Mouse (Mus musculus): ENCODE results near the gene Ppp1r35. TPM values are rescaled to one million over a fixed set of nuclear protein-coding genes. Genes with fewer than 3 reads are reported as not detected.

The Ppp1r35 gene
- total RNA-seq, 1 experiment = 27.6 TPM

GRCm38 (mm10) chr5:137742048-137742447 lies 36.6 kb upstream of the Ppp1r35 start:
- DNase-seq (ENCODE audit: low read depth, low spot score) = no peak
- peak overlapping the region; percentile 45; the same call in 1 of the 2 replicates for H3K9ac ChIP-seq (ENCODE audit: insufficient read depth, low read depth, low read length, poor library complexity, severe bottlenecking)
- H3K4me3 ChIP-seq (ENCODE audit: insufficient read depth in 1 of 2, low read depth in 1 of 2, low read length in 2 of 2, poor library complexity in 1 of 2, severe bottlenecking in 1 of 2) = peak overlapping the region; percentile 90 to 98; a peak in 3 of 4 replicates
- peaks cover 2 to 21% of the 10 kb centered on the region in 2 experiments; a peak in 3 of 4 replicates for H3K4me1 ChIP-seq (ENCODE audit: control insufficient read depth in 2 of 2, insufficient read depth in 2 of 2, low read length in 2 of 2, poor library complexity in 1 of 2)
- TF ChIP-seq CHD2 (IDR thresholded peaks at IDR 0.05; ENCODE audit: low read depth, low read length) (no peak), ZC3H11A (IDR thresholded peaks at IDR 0.05; ENCODE audit: borderline replicate concordance, low read depth, low read length) (no peak), MAFK (IDR thresholded peaks at IDR 0.05; ENCODE audit: insufficient read depth, low read depth, low read length) (no peak), ZNF384 (IDR thresholded peaks at IDR 0.05; ENCODE audit: low read depth, low read length) (no peak), HCFC1 (IDR thresholded peaks at IDR 0.05; ENCODE audit: borderline replicate concordance, insufficient read depth, low read length) (no peak)
- no peak overlapping the region; the same call in 1 of the 2 replicates for H3K27ac ChIP-seq (ENCODE audit: insufficient read depth, low read depth, low read length, poor library complexity, severe bottlenecking)
- H3K9me3 ChIP-seq (ENCODE audit: control insufficient read depth, insufficient read depth, low read depth, low read length) = no peaks in the 10 kb centered on the region
- H3K36me3 ChIP-seq (ENCODE audit: control insufficient read depth, insufficient read depth, low read length, poor library complexity, severe bottlenecking) = peaks cover 3% of the 10 kb centered on the region; the same call in 1 of the 2 replicates
- in situ Hi-C loops (cut with MboI; ENCODE audit: low sequenced_read_pairs in 2 of 2, unreplicated experiment in 2 of 2) = no loop called here

- Histone ChIP-seq H3K4me1 (ENCODE audit: control insufficient read depth in 2 of 2, insufficient read depth in 2 of 2, low read length in 2 of 2, poor library complexity in 1 of 2) (peaks cover 2 to 25% of the 10 kb centered on the region in 2 experiments; a peak in 3 of 4 replicates), H3K4me3 (ENCODE audit: insufficient read depth in 1 of 2, low read depth in 1 of 2, low read length in 2 of 2, poor library complexity in 1 of 2, severe bottlenecking in 1 of 2) (no peak overlapping the region)
Measured at GRCm38 (mm10) chr5:137742836-137743235, 35.8 kb upstream of the Ppp1r35 start.

GRCm38 (mm10) chr5:137744197-137744596 lies 34.5 kb upstream of the Ppp1r35 start:
- DNase-seq (ENCODE audit: low read depth, low spot score) = no peak
- TF ChIP-seq MAFK (IDR thresholded peaks at IDR 0.05; ENCODE audit: insufficient read depth, low read depth, low read length) (no peak), HCFC1 (IDR thresholded peaks at IDR 0.05; ENCODE audit: borderline replicate concordance, insufficient read depth, low read length) (no peak), ZNF384 (IDR thresholded peaks at IDR 0.05; ENCODE audit: low read depth, low read length) (no peak), CHD2 (IDR thresholded peaks at IDR 0.05; ENCODE audit: low read depth, low read length) (no peak), ZC3H11A (IDR thresholded peaks at IDR 0.05; ENCODE audit: borderline replicate concordance, low read depth, low read length) (no peak)
- in situ Hi-C loops (cut with MboI; ENCODE audit: low sequenced_read_pairs in 2 of 2, unreplicated experiment in 2 of 2) = no loop called here
- no peaks in the 10 kb centered on the region for H3K36me3 ChIP-seq (ENCODE audit: control insufficient read depth, insufficient read depth, low read length, poor library complexity, severe bottlenecking)
- no peak overlapping the region for H3K9ac ChIP-seq (ENCODE audit: insufficient read depth, low read depth, low read length, poor library complexity, severe bottlenecking)
- peaks cover 3 to 28% of the 10 kb centered on the region in 2 experiments for H3K4me1 ChIP-seq (ENCODE audit: control insufficient read depth in 2 of 2, insufficient read depth in 2 of 2, low read length in 2 of 2, poor library complexity in 1 of 2)
- no peak overlapping the region for H3K27ac ChIP-seq (ENCODE audit: insufficient read depth, low read depth, low read length, poor library complexity, severe bottlenecking)
- no peaks in the 10 kb centered on the region for H3K9me3 ChIP-seq (ENCODE audit: control insufficient read depth, insufficient read depth, low read depth, low read length)
- H3K4me3 ChIP-seq (ENCODE audit: insufficient read depth in 1 of 2, low read depth in 1 of 2, low read length in 2 of 2, poor library complexity in 1 of 2, severe bottlenecking in 1 of 2) = no peak overlapping the region

More at GRCm38 (mm10) chr5:137742836-137743235, 35.8 kb upstream of the Ppp1r35 start:
- in situ Hi-C loops (cut with MboI; ENCODE audit: low sequenced_read_pairs in 2 of 2, unreplicated experiment in 2 of 2) = no loop called here
- no peak for DNase-seq (ENCODE audit: low read depth, low spot score)
- Histone ChIP-seq H3K9ac (ENCODE audit: insufficient read depth, low read depth, low read length, poor library complexity, severe bottlenecking) (no peak overlapping the region; the same call in 1 of the 2 replicates), H3K36me3 (ENCODE audit: control insufficient read depth, insufficient read depth, low read length, poor library complexity, severe bottlenecking) (no peaks in the 10 kb centered on the region; the same call in 1 of the 2 replicates), H3K27ac (ENCODE audit: insufficient read depth, low read depth, low read length, poor library complexity, severe bottlenecking) (no peak overlapping the region), H3K9me3 (ENCODE audit: control insufficient read depth, insufficient read depth, low read depth, low read length) (no peaks in the 10 kb centered on the region)
- TF ChIP-seq ZNF384 (IDR thresholded peaks at IDR 0.05; ENCODE audit: low read depth, low read length) (no peak), MAFK (IDR thresholded peaks at IDR 0.05; ENCODE audit: insufficient read depth, low read depth, low read length) (no peak), HCFC1 (IDR thresholded peaks at IDR 0.05; ENCODE audit: borderline replicate concordance, insufficient read depth, low read length) (no peak), ZC3H11A (IDR thresholded peaks at IDR 0.05; ENCODE audit: borderline replicate concordance, low read depth, low read length) (no peak), CHD2 (IDR thresholded peaks at IDR 0.05; ENCODE audit: low read depth, low read length) (no peak)

GRCm38 (mm10) chr5:137745214-137746171 lies 33.2 kb upstream of the Ppp1r35 start, which contains the start of gene Tsc22d4:
Gene Tsc22d4 (plus strand): TSS chr5:137745730.
- Histone ChIP-seq H3K4me1 (ENCODE audit: control insufficient read depth in 2 of 2, insufficient read depth in 2 of 2, low read length in 2 of 2, poor library complexity in 1 of 2) (peaks cover 3 to 24% of the 10 kb centered on the region in 2 experiments), H3K9ac (ENCODE audit: insufficient read depth, low read depth, low read length, poor library complexity, severe bottlenecking) (peak within 1 kb of the TSS; percentile 66), H3K36me3 (ENCODE audit: control insufficient read depth, insufficient read depth, low read length, poor library complexity, severe bottlenecking) (no peaks in the 10 kb centered on the region), H3K27ac (ENCODE audit: insufficient read depth, low read depth, low read length, poor library complexity, severe bottlenecking) (peak within 1 kb of the TSS; percentile 68), H3K4me3 (ENCODE audit: insufficient read depth in 1 of 2, low read depth in 1 of 2, low read length in 2 of 2, poor library complexity in 1 of 2, severe bottlenecking in 1 of 2) (peak within 1 kb of the TSS; percentile 72 to 89), H3K9me3 (ENCODE audit: control insufficient read depth, insufficient read depth, low read depth, low read length) (no peaks in the 10 kb centered on the region)
- TF ChIP-seq ZNF384 (IDR thresholded peaks at IDR 0.05; ENCODE audit: low read depth, low read length) = peak; percentile 77
- TF ChIP-seq ZC3H11A (IDR thresholded peaks at IDR 0.05; ENCODE audit: borderline replicate concordance, low read depth, low read length) = no peak
- in situ Hi-C loops (cut with MboI; ENCODE audit: low sequenced_read_pairs in 2 of 2, unreplicated experiment in 2 of 2) = no loop called here
- peak; percentile 90 for DNase-seq (ENCODE audit: low read depth, low spot score)
